Mouse (Mus musculus): ENCODE results near the gene Apobec2. TPM values are rescaled to one million over a fixed set of nuclear protein-coding genes. Genes with fewer than 3 reads are reported as not detected.

The Apobec2 gene
- polyA plus RNA-seq, 1 experiment = 0.27 TPM

DNA sequence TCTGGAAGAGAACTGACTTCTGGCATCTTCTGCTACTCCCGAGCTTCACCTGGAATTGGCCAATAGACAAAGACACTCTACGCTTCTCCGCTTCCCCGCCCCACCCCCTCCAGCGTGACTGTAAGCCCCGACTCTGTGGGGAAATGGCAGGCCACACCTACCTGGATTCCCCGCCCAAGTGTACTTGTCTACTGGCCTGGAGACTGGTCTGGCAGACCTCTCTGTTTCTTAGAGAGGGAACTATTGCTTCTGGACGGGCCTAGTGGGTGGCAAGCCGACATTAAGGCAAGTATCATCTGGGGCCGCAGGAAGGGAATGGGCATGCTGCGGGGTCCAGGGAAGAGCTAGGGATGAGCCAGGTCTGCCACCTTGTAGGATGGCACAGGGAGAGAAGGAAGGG is 22.0 kb upstream of the Apobec2 start, which contains the start of gene Unc5cl:
Gene Unc5cl (plus strand): TSS at position 214 of the 400 bp plus-strand sequence.
- Histone ChIP-seq H3K79me3 (ENCODE audit: low read depth) (no peaks in the 10 kb centered on the region), H3ac (ENCODE audit: control insufficient read depth, insufficient read length, low read depth) (no peak within 1 kb of the TSS), H3K27me3 (ENCODE audit: control insufficient read depth, insufficient read depth, insufficient read length) (peaks cover 3% of the 10 kb centered on the region), H3K4me3 (ENCODE audit: insufficient read depth, poor library complexity, severe bottlenecking) (no peak within 1 kb of the TSS), H3K79me2 (ENCODE audit: control insufficient read depth, insufficient read depth) (no peaks in the 10 kb centered on the region), H3K36me3 (ENCODE audit: control insufficient read depth, insufficient read depth) (no peaks in the 10 kb centered on the region)
- TF ChIP-seq FOSL1 (IDR thresholded peaks at IDR 0.05; ENCODE audit: insufficient read depth, low read length, poor library complexity, severe bottlenecking) (no peak), USF1 (IDR thresholded peaks at IDR 0.05; ENCODE audit: low read depth) (no peak), MYOG (IDR thresholded peaks at IDR 0.05; ENCODE audit: control insufficient read depth, extremely low read depth, insufficient read length) (no peak), CEBPB (IDR thresholded peaks at IDR 0.05; ENCODE audit: low read depth) (no peak), MYOD1 (IDR thresholded peaks at IDR 0.05; ENCODE audit: control insufficient read depth, insufficient read length, low read depth) (no peak), CTCF (IDR thresholded peaks at IDR 0.05; ENCODE audit: control insufficient read depth, insufficient read depth, insufficient read length) (no peak), MAX (IDR thresholded peaks at IDR 0.05) (no peak)

DNA sequence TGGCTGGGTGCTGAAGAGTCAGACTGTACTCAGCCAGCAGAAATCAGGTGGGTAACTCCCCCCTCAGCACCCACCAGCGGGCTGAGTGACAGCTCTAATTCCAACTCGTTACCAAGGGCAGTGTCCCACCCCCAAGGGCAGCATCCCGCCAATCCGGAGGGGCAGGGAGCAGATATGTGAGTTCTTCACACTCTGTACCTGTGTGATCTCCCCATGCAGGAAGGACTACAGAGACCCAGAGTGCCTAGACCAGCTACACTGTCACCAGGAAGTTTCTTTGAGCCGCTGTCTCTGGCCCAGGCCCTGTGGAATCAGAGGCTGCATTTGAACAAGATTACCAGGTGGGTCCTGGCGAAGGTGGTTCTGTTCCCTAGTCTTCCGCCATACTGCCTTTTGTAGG is 21.5 kb upstream of the Apobec2 start:
- no peaks in the 10 kb centered on the region for H3K79me2 ChIP-seq (ENCODE audit: control insufficient read depth, insufficient read depth)
- no peaks in the 10 kb centered on the region for H3K36me3 ChIP-seq (ENCODE audit: control insufficient read depth, insufficient read depth)
- no peak overlapping the region for H3ac ChIP-seq (ENCODE audit: control insufficient read depth, insufficient read length, low read depth)
- H3K27me3 ChIP-seq (ENCODE audit: control insufficient read depth, insufficient read depth, insufficient read length) = peaks cover 3% of the 10 kb centered on the region
- H3K79me3 ChIP-seq (ENCODE audit: low read depth) = no peaks in the 10 kb centered on the region
- H3K4me3 ChIP-seq (ENCODE audit: insufficient read depth, poor library complexity, severe bottlenecking) = no peak overlapping the region
- TF ChIP-seq MYOG (IDR thresholded peaks at IDR 0.05; ENCODE audit: control insufficient read depth, extremely low read depth, insufficient read length) = no peak

DNA sequence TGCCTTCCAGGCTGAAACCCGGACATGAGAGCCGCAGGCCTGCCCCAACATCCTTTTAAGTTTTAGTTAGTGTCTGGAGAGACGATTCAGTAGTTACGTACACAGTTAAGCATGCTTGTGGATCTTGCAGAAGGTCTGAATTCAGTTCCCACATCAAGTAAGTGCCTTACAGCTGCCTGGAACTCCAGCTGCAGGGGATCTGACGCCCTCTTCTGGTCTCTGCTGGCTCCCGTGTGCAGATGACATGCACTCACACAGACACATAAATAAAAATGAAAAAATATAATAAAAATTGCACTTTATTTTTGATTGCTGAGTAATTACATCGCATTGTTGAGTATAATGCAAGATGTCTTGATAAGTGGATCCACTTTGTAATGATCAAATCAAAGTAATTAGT is 20.8 kb upstream of the Apobec2 start:
- TF ChIP-seq CEBPB (IDR thresholded peaks at IDR 0.05; ENCODE audit: low read depth) = no peak
- TF ChIP-seq CTCF (IDR thresholded peaks at IDR 0.05; ENCODE audit: control insufficient read depth, insufficient read depth, insufficient read length) = no peak
- no peak for TF ChIP-seq MAX (IDR thresholded peaks at IDR 0.05)
- no peak for TF ChIP-seq MYOG (IDR thresholded peaks at IDR 0.05; ENCODE audit: control insufficient read depth, extremely low read depth, insufficient read length)
- TF ChIP-seq MYOD1 (IDR thresholded peaks at IDR 0.05; ENCODE audit: control insufficient read depth, insufficient read length, low read depth) = no peak
- no peak for TF ChIP-seq FOSL1 (IDR thresholded peaks at IDR 0.05; ENCODE audit: insufficient read depth, low read length, poor library complexity, severe bottlenecking)
- TF ChIP-seq USF1 (IDR thresholded peaks at IDR 0.05; ENCODE audit: low read depth) = no peak
- H3ac ChIP-seq (ENCODE audit: control insufficient read depth, insufficient read length, low read depth) = no peak overlapping the region
- H3K79me3 ChIP-seq (ENCODE audit: low read depth) = no peaks in the 10 kb centered on the region
- no peaks in the 10 kb centered on the region for H3K79me2 ChIP-seq (ENCODE audit: control insufficient read depth, insufficient read depth)
- H3K27me3 ChIP-seq (ENCODE audit: control insufficient read depth, insufficient read depth, insufficient read length) = peaks cover 3% of the 10 kb centered on the region
- H3K4me3 ChIP-seq (ENCODE audit: insufficient read depth, poor library complexity, severe bottlenecking) = no peak overlapping the region
- H3K36me3 ChIP-seq (ENCODE audit: control insufficient read depth, insufficient read depth) = no peaks in the 10 kb centered on the region

DNA sequence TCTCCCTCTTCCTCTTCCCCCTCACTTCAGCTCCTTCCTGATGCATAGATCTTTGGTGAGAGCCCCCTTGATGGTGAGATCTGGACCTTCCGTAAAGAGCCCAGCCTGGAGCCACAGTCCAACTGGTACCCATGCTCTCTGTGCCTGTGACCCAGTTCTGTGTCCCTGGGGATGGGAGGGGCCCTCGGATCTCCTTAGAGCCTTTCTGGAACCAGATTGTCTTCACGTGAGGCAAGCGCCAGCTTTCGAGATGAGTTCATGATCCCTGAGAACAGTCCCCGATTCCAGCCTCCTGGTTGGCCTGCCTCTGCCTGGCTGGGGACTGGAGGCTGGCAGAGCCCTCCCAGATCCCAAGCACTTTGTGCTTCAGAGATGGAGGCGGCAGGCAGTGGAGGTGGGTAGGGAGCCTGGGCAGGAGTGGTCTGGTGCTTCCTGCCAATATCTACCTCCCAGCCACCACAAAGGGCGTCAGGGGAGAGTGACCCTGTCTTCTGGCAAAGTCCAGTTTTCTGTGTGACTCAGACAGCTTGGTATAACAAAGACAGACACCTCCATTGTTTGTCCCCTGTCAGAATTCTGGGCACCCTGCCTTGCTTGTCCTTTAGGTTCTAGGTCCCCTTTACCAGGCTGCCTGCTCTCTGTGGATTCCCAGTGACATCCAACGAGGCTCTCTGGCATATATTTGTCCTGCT is 19.2 kb upstream of the Apobec2 start:
- H3K27me3 ChIP-seq (ENCODE audit: control insufficient read depth, insufficient read depth, insufficient read length) = peaks cover 3% of the 10 kb centered on the region
- H3K79me3 ChIP-seq (ENCODE audit: low read depth) = no peaks in the 10 kb centered on the region
- no peaks in the 10 kb centered on the region for H3K79me2 ChIP-seq (ENCODE audit: control insufficient read depth, insufficient read depth)
- no peak overlapping the region for H3ac ChIP-seq (ENCODE audit: control insufficient read depth, insufficient read length, low read depth)
- no peak overlapping the region for H3K4me3 ChIP-seq (ENCODE audit: insufficient read depth, poor library complexity, severe bottlenecking)
- TF ChIP-seq MYOG (IDR thresholded peaks at IDR 0.05; ENCODE audit: control insufficient read depth, extremely low read depth, insufficient read length) = no peak
- TF ChIP-seq CTCF (IDR thresholded peaks at IDR 0.05; ENCODE audit: control insufficient read depth, insufficient read depth, insufficient read length) = no peak
- TF ChIP-seq FOSL1 (IDR thresholded peaks at IDR 0.05; ENCODE audit: insufficient read depth, low read length, poor library complexity, severe bottlenecking) = no peak
- no peak for TF ChIP-seq USF1 (IDR thresholded peaks at IDR 0.05; ENCODE audit: low read depth)
- TF ChIP-seq MYOD1 (IDR thresholded peaks at IDR 0.05; ENCODE audit: control insufficient read depth, insufficient read length, low read depth) = no peak
- TF ChIP-seq CEBPB (IDR thresholded peaks at IDR 0.05; ENCODE audit: low read depth) = no peak
- TF ChIP-seq MAX (IDR thresholded peaks at IDR 0.05) = no peak
- no peaks in the 10 kb centered on the region for H3K36me3 ChIP-seq (ENCODE audit: control insufficient read depth, insufficient read depth)

DNA sequence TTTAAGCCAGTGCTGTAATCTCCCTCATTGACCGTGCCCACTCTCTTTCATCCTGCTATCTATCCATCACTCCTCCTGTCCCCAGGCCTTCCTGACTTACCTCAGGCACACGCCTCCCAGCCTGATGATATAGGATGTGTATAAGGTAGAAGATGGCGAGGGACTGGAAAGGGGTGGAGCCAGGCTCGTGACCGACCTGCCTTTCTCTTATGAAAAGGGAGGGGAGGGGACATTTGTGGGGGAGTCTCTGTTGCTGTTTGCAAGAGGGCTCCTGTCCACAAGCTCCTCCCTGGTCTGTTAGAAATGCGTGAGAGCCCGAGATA is 18.6 kb upstream of the Apobec2 start, which contains the start of gene Tspo2:
Gene Tspo2 (minus strand): TSS at position 170 of the 323 bp plus-strand sequence.
- Histone ChIP-seq H3K79me3 (ENCODE audit: low read depth) (no peaks in the 10 kb centered on the region), H3K36me3 (ENCODE audit: control insufficient read depth, insufficient read depth) (no peaks in the 10 kb centered on the region), H3K79me2 (ENCODE audit: control insufficient read depth, insufficient read depth) (no peaks in the 10 kb centered on the region), H3ac (ENCODE audit: control insufficient read depth, insufficient read length, low read depth) (no peak within 1 kb of the TSS), H3K27me3 (ENCODE audit: control insufficient read depth, insufficient read depth, insufficient read length) (peaks cover 3% of the 10 kb centered on the region), H3K4me3 (ENCODE audit: insufficient read depth, poor library complexity, severe bottlenecking) (no peak within 1 kb of the TSS)
- no peak for TF ChIP-seq MAX (IDR thresholded peaks at IDR 0.05)
- no peak for TF ChIP-seq MYOD1 (IDR thresholded peaks at IDR 0.05; ENCODE audit: control insufficient read depth, insufficient read length, low read depth)
- no peak for TF ChIP-seq CEBPB (IDR thresholded peaks at IDR 0.05; ENCODE audit: low read depth)
- TF ChIP-seq CTCF (IDR thresholded peaks at IDR 0.05; ENCODE audit: control insufficient read depth, insufficient read depth, insufficient read length) = no peak
- TF ChIP-seq FOSL1 (IDR thresholded peaks at IDR 0.05; ENCODE audit: insufficient read depth, low read length, poor library complexity, severe bottlenecking) = no peak
- TF ChIP-seq MYOG (IDR thresholded peaks at IDR 0.05; ENCODE audit: control insufficient read depth, extremely low read depth, insufficient read length) = no peak
- no peak for TF ChIP-seq USF1 (IDR thresholded peaks at IDR 0.05; ENCODE audit: low read depth)
